Mouse (Mus musculus): ENCODE data around the gene Gm20388. TPM values are rescaled to one million over a fixed set of nuclear protein-coding genes. Genes with fewer than 3 reads are reported as not detected.

The Gm20388 gene
- total RNA-seq, 2 experiments from 2014 or later = 12.7 TPM; not detected in 1

DNA sequence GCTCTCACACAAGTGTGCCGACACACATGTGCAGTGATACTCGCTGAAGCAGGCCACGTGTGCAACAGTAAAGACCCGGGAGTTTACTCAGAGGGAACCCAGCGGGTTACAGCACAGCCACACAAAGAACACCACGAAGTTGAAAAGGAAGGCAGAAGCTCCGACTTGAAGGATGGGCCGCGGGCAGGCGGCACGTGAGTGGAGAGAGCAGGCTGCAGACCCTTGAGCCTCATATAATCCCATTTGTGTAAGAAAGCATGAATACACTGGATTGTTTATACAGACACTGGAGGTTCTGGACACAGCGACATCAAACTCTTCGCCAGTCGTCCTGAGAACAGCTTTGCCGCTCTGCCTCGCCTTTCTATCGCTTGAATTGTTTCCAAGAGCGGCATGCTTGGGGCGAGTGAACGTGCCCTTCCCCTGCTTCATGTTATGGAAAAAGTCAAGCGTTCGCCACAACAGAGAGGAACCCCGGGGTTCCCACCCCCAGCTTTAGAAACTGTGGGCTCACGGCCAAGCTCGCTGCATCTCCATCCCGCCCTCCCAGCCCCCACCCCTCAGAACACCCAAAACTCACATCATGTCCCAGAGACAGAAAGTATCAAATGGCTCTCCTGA lies 1569.9 kb downstream of the Gm20388 start:
- no peak for DNase-seq

GRCm38 (mm10) chr8:121484072-121484782 lies 1573.6 kb downstream of the Gm20388 start:
- no peak for DNase-seq

GRCm38 (mm10) chr8:121491633-121492032 lies 1581.0 kb downstream of the Gm20388 start:
- DNase-seq = no peak

- DNase-seq = no peak
Measured at GRCm38 (mm10) chr8:121497621-121498020, 1587.0 kb downstream of the Gm20388 start.

DNA sequence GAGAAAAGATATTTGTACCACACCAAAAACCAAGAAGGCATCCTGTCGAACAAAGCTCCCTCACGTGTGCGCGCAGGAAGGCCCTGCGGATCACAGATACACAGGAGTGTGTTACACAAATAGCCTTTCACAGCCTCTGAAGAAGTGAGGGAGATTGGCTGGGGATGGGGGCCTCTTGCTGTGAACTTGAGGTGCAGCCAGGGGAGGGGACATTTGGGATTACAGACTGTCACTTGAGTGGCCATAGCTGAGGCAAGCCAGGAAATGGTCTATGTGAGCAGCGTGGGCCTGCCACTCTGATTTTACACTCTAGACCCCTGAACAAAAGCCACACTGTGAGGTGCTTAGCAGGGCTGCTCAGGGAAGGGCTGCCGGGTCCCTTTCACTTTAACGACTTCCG lies 1601.1 kb downstream of the Gm20388 start:
- DNase-seq = no peak

- DNase-seq = peak; percentile 68 to 77
Measured at GRCm38 (mm10) chr8:121513429-121513828, 1602.8 kb downstream of the Gm20388 start.

- no peak for DNase-seq
Measured at GRCm38 (mm10) chr8:121525111-121525818, 1614.6 kb downstream of the Gm20388 start.

DNA sequence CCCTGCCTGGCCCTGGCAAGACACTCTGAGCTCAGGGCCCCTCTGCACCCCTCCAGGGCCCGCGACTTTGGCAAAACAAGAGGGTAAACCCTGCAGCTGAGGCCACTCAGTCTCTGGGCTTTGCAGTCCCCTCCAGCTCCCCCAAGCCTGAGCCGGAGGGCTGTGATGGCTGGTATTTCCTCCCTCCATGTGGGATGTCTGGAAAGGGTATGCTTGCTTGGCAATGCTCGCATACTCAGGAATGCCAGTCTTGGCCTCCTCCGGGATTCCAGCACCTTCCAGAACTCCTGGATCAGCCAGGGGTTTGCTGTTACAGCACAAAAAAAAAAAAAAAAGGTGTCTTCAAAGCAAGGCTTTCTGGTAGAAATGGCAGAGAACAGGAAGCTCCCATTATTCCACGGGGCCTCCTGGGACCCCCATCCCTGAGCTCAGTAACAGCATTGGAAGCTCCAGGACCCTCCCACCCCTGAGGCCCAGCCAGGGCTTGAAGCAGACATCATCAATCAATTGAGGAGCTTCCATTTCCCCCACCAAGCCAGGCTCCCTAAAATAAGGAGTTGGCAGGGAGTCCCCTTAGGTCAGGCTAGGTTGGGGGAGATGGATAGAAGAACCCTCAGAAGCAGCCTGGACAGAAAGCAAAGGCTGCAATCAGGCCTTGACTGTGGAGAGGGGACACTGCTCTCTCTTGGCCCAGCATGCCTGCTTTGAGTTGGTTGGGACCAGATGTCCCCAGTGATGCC lies 1616.3 kb downstream of the Gm20388 start:
- DNase-seq = no peak

DNA sequence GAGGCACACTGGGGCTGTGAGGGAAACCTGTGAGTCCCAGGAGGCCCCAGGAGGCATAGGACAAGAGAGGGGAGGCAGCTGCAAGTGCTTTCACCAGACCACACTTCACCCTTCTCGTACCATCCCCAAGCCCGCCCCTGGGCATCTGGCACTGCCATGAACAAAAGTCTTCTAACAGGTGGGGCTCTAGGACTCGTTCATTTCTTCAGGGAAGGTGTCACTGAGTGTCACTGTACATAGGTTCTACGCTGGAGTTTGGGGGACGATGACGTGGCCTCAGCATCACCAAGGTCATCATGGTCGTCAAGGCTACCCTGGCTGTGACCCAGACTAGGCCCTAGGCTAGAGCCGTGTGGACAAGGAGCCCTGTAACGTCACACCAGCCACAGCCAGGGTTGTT lies 1617.1 kb downstream of the Gm20388 start:
- no peak for DNase-seq

GRCm38 (mm10) chr8:121528790-121529189 lies 1618.1 kb downstream of the Gm20388 start:
- DNase-seq = no peak

DNA sequence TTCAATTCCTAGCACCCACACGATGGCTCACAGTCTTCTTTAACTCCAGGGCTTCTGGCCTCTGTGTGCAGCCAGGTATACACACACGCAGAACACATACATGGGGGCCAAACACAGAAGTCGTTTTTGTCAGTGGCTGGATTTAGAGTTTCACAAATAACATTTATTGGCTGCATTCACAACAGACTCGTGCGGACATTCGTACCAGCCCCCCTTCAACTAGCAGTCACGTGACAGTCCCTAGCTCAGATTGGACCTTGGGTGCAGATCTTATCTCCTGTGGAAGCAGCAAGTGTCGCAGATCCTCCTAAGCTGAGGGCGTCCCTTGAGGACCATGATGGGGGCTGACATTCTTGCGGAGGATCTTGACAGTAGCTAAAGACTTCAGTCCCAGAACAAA lies 1620.0 kb downstream of the Gm20388 start:
- no peak for DNase-seq

GRCm38 (mm10) chr8:121532381-121532780 lies 1621.7 kb downstream of the Gm20388 start:
- no peak for DNase-seq

- no peak for DNase-seq
Measured at GRCm38 (mm10) chr8:121541862-121542261, 1631.2 kb downstream of the Gm20388 start.

- DNase-seq = no peak
Measured at GRCm38 (mm10) chr8:121542901-121543300, 1632.3 kb downstream of the Gm20388 start.

DNA sequence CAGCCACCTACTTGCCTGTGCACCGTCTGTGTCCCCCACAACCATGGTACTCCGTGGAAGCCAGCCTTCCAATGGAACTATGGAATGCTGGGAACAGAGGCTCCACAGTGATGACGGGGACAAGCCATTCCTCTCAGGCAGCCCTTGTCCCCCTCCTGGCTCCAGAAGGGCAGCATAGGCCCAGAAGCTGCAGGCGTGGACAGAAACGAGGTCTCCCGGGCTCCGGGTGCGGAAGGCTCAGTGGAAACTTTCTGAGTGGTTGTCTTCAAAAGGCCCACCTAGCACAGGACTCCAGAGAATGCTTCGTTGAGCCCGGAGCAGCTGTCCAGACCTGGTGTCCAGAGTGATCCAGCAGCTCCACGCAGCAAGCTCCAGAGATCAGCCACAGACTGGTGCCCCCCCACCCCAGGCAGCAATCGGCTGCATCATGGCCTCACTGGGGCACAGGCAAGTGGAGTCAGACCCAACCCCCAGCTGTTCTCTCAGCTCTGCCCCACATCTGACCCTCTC lies 1633.7 kb downstream of the Gm20388 start, which contains the start of gene 1700018B08Rik:
Gene 1700018B08Rik, minus strand, starts transcription at position 45 of the 510 bp plus-strand sequence.
- DNase-seq = peak in 1 of 2 experiments; percentile 2

DNA sequence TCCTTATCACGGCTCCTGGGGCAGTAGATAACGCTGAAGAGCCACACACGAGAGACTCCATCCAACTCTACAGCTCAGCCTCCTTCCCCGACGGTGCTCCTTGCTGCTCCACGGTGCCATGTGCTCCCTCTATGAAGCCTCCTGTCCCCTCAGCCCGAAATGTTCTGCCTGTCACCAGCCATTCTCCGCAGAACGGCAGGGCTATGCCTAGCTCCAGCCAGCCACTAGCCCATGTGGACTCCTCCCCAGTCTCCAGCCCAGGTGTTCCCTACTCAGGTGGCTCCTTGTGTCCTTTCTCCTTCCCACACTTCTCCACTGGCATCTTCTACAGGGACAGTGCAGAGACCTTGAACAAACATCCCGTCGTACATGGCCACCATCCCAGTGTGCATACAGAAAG lies 1634.3 kb downstream of the Gm20388 start:
- peak in 1 of 2 experiments; percentile 0 for DNase-seq

GRCm38 (mm10) chr8:121547132-121547531 lies 1636.5 kb downstream of the Gm20388 start:
- DNase-seq = peak; percentile 60 to 65

DNA sequence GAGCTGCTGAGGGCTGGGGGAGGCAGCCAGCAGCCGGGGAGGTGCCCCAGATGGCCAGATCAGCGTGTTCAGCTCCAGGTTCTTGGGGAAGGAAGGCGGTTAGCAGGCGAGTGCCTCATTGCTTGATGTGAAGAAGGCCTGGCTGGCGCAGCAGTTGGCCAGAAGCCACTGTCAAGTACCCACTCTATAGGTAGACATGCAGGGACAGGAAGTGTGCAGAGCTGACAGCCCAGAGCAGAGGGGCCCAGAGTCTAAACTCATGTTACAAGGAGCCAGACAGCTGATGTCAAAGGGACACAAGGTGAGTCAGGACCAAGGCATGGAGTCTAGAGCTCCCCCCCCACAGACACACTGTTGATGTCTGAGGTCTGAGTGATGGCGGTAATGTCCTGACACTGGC lies 1639.4 kb downstream of the Gm20388 start:
- no peak for DNase-seq

DNA sequence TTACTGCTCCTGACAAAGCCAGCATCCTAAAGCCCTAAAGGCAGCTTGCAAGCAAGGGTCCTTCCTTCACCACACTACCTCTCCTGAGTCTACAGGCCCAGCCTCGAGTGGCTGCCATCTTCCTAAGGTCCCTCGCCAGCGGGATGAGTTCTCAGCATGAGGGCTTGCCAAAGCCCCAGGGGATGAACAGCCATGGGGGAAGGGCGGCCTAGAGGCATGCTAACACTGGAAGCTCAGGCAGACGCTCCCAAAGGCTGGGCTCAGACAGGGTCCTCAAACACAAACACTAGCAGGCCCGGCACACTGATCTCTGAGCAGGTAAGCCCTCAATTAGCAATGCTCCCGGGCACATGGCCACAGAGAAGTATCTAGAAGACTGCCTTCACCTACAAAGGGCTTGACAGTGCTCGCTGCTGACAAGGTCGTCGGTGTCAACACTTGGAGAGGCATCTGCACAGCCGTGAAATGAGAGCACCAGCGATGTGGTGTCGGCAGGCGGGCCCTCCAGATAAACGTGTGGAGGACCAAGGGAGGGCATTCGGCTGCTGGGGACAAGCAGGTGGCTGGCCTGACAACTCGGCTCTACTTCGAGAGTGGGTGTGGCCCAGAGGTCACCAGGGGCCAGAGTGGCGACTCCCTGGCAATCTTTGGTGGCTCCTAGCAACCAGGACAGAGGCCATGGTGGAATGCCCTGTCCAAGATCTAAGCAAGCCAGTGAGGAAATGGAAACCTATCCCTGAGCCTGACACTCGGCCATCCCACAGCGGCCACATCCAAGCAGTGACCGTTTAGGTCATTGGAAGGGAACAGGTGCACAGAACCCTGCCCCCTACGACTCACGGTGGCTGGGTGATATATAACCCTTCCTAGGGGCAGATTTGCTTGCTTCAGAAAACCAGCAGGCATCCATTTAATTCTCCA lies 1640.7 kb downstream of the Gm20388 start:
- DNase-seq = peak in 1 of 2 experiments; percentile 2

DNA sequence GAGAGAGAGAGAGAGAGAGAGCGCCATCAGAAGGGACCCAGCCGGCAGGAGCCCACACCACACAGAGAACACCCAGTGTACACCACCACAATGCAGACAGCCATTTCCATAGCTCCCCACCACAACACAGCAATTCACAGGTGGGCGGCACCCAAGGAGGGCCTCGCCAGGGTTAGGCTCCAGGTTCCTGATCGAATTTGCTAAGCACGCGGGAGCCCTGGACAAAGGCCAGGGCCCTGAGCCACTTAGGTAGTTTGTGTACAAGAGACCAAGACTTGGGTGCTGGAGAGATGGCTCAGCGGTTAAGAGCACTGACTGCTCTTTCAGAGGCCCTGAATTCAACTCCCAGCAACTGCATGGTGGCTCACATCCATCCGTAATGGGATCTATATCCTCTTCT lies 1641.9 kb downstream of the Gm20388 start:
- DNase-seq = no peak

GRCm38 (mm10) chr8:121553831-121554475 lies 1643.3 kb downstream of the Gm20388 start:
- no peak for DNase-seq
